Mouse (Mus musculus) kidney, embryonic 16.5 days (tissue): ENCODE measurements around the gene Cir1. TPM values are rescaled to one million over a fixed set of nuclear protein-coding genes. Genes with fewer than 3 reads are reported as not detected.

Source experiments
- ATAC-seq: fragments of 200-750 bp; cut with Nextera tagmentation; 2 replicates; pipeline ENCODE4 v1.8.0; 2017; ENCODE audit warnings: moderate TSS enrichment; ENCODE audit not compliant: low FRiP score, low TSS enrichment
- H3K27ac ChIP-seq: fragments of 300-500 bp; sonication (generic); 2 replicates; pipeline ENCODE4 v1.5.1; 2014; ENCODE audit warnings: low read length
- H3K27me3 ChIP-seq: fragments of 300-500 bp; sonication (generic); 2 replicates; pipeline ENCODE4 v1.6.1; 2014; ENCODE audit warnings: low read length, control low read depth, mixed read lengths; ENCODE audit not compliant: insufficient read depth
- H3K36me3 ChIP-seq: fragments of 300-500 bp; sonication (generic); 2 replicates; pipeline ENCODE4 v1.6.1; 2014; ENCODE audit warnings: low read length, control low read depth, mixed read lengths; ENCODE audit not compliant: insufficient read depth
- H3K4me1 ChIP-seq: fragments of 300-500 bp; sonication (generic); 2 replicates; pipeline ENCODE4 v1.6.1; 2014; ENCODE audit warnings: low read length, control low read depth, mixed read lengths; ENCODE audit not compliant: insufficient read depth
- H3K4me2 ChIP-seq: fragments of 300-500 bp; sonication (generic); replicated peaks from 2 replicates; pipeline ENCODE4 v1.6.1; 2014; ENCODE audit warnings: low read depth, low read length
- H3K4me3 ChIP-seq: fragments of 300-500 bp; sonication (generic); 2 replicates; pipeline ENCODE4 v1.5.1; 2014; ENCODE audit warnings: mild to moderate bottlenecking, low read length
- H3K9ac ChIP-seq: fragments of 300-500 bp; sonication (generic); replicated peaks from 2 replicates; pipeline ENCODE4 v1.6.1; 2014; ENCODE audit warnings: low read length
- H3K9me3 ChIP-seq: fragments of 300-500 bp; sonication (generic); 2 replicates; pipeline ENCODE4 v1.6.1; 2016; ENCODE audit warnings: low read length, control low read depth
- WGBS: fragments of 180-500 bp; shearing (Covaris S2); extraction: QIAGEN DNeasy Blood & Tissue Kit; methylation state at CpG from one replicate; pipeline ENCODE4 v1.1.7; 2014; 5-methylcytosine and 5-hydroxymethylcytosine counted together
- polyA plus RNA-seq: library from polyadenylated mRNA; unstranded; fragments of >200 nt; fragmentation: Nextera tagmentation; extraction: Ambion mirVana; gene quantifications from 2 replicates; pipeline ENCODE4 v1.2.1, GENCODE M21; 2015

The Cir1 gene
- polyA plus RNA-seq, 1 experiment from 2014 or later = 20.7 TPM

DNA sequence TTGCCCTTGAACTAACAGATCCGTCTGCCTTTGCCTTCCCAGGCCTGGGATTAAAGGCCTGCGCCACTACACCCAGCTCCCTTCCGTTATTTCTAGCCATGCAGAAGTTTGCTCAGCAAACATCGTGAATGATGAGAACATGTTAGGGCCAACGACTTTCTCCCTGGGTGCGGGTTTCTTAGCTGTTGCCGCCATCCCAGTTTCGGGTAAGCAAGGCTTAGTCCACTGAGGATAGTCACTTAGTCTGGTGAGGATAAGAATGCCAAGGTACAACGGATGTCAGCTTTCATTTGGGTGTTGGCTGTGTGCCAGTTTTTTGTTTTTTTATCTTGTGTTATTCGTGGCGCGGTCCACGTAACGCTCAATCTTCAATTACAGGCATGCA is 608 bp upstream of the Cir1 start:
- H3K4me1 ChIP-seq = peaks cover 16% of the 10 kb centered on the region
- H3K9me3 ChIP-seq = no peaks in the 10 kb centered on the region
- H3K4me2 ChIP-seq = peak overlapping the region; percentile 71
- WGBS = 36% methylated on average over 14 of the region's 14 CpGs
- peak overlapping the region; percentile 85 for H3K9ac ChIP-seq
- H3K4me3 ChIP-seq = peak overlapping the region; percentile 91
- H3K27me3 ChIP-seq = no peaks in the 10 kb centered on the region
- peak; percentile 33; the same call in 1 of the 2 replicates for ATAC-seq
- H3K36me3 ChIP-seq = peaks cover 11% of the 10 kb centered on the region
- H3K27ac ChIP-seq = peak overlapping the region; percentile 88

DNA sequence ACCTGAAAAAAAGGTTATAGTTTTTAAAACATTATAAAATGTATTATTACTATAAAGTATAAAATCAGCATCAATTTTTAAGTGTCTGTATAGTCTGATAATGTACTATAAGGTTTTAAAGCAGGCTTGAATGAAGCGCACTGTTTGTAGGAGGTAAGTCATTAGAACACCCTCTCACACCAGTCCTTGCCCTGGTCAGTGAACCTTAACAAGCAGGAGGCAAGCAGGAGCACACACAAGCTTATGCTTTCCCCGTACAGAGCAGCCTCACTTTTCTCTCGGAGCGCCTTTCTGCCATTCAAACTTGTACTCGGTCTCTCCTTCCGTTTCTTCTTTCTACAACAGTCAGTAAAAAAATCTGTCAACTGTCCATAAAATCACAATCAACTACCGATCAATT is 6.5 kb downstream of the Cir1 start:
- Histone ChIP-seq H3K36me3 (peaks cover 50% of the 10 kb centered on the region), H3K4me3 (no peak overlapping the region), H3K9me3 (no peaks in the 10 kb centered on the region), H3K4me1 (no peaks in the 10 kb centered on the region; the same call in 1 of the 2 replicates), H3K27me3 (no peaks in the 10 kb centered on the region), H3K9ac (no peak overlapping the region), H3K4me2 (no peak overlapping the region), H3K27ac (no peak overlapping the region)
- no peak for ATAC-seq
- WGBS = 59% methylated on average over 7 of the region's 7 CpGs

DNA sequence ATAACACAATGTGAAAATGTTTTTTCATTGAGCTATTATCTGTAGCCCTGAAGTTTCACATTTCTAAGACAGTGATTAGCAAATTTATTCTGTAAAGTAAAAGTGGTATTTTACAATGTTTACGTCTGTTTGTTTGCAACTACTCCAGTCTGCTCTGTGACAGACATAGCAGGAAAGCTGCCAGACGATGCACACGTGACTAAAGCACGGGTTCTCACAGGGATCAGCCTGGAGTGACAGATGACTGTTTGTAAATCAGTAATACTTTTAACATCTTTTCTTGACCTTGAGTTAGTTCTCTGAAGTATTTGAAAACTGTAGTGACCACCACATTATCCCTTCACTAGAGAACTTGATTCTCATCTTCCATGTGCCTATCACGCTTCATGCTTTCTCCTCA is 8.0 kb downstream of the Cir1 start:
- H3K36me3 ChIP-seq = peaks cover 50% of the 10 kb centered on the region
- H3K4me2 ChIP-seq = no peak overlapping the region
- no peaks in the 10 kb centered on the region for H3K27me3 ChIP-seq
- H3K4me3 ChIP-seq = no peak overlapping the region
- WGBS = 89% methylated on average over 5 of the region's 5 CpGs
- H3K9me3 ChIP-seq = no peaks in the 10 kb centered on the region
- H3K4me1 ChIP-seq = no peaks in the 10 kb centered on the region
- H3K9ac ChIP-seq = no peak overlapping the region
- H3K27ac ChIP-seq = no peak overlapping the region
- ATAC-seq = no peak

DNA sequence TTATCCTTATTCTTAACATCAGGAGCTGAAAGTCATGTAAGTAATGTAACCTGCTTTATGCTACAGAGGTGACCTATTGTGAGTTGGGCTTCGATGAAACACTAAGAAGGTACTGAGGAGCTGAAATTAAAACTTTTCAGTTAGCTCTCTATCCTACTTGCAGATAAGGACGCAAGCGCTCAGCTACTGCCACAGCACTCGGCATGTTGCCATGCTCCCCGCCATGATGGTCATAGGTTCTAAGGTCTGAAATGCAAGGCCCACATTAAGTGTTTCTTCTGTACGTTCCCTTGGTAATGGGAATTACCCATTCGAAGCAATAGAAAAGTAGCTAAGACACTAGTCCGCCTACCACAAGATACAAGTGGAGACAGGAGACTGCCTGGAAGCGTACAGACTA is 9.8 kb downstream of the Cir1 start:
- H3K4me3 ChIP-seq = no peak overlapping the region
- H3K36me3 ChIP-seq = peaks cover 40% of the 10 kb centered on the region
- H3K4me1 ChIP-seq = no peaks in the 10 kb centered on the region

DNA sequence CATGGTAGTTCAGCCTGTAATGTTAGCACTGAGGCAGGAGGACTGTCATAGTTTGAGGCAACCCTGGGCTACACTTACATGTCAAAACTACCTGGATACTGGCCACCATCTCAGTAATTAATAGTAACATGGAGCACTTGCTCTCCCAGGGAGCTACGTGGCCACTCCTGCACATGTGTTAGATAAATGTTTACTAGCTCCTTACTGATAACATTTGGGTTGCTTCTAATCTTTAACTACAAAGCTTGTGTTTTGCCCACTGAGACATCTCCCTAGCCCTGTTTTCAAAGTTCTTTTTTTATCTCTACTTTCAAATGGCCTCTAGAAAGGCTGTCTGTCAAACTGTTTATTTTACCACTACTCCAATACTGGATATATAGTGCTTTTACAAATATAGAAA is 10.5 kb downstream of the Cir1 start:
- Histone ChIP-seq H3K9me3 (no peaks in the 10 kb centered on the region), H3K27me3 (no peaks in the 10 kb centered on the region), H3K4me2 (no peak overlapping the region), H3K36me3 (peaks cover 35% of the 10 kb centered on the region), H3K27ac (no peak overlapping the region), H3K4me1 (no peaks in the 10 kb centered on the region), H3K9ac (no peak overlapping the region), H3K4me3 (no peak overlapping the region)
- 89% methylated on average over 1 of the region's 1 CpGs for WGBS
- ATAC-seq = no peak

More for the DNA sequence above, 9.8 kb downstream of the Cir1 start:
- no peak overlapping the region for H3K27ac ChIP-seq
- WGBS = 95% methylated on average over 9 of the region's 9 CpGs
- H3K9me3 ChIP-seq = no peaks in the 10 kb centered on the region
- ATAC-seq = no peak
- no peak overlapping the region for H3K4me2 ChIP-seq
- no peak overlapping the region for H3K9ac ChIP-seq
- H3K27me3 ChIP-seq = no peaks in the 10 kb centered on the region

DNA sequence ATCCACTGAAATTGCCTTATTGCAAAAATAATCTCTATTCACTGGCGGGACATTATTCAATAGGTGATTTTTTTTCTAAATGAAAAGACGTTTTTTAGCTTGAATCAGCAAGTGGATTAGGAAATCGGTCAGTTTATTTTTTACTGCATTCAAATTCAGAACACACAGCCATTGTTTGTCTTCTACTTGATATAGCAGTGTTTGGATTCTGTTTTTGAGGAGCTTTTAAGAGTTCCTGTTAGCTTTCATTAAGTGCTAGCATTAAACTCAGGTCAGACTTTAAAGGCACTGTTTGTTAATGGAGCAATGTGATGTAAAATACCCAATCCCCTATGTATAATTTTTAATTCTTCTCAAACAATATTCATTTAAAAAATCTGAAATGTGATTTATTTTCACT is 13.7 kb downstream of the Cir1 start:
- no peaks in the 10 kb centered on the region for H3K27me3 ChIP-seq
- no peaks in the 10 kb centered on the region for H3K4me1 ChIP-seq
- WGBS = 89% methylated on average over 3 of the region's 3 CpGs
- ATAC-seq = no peak
- no peak overlapping the region for H3K9ac ChIP-seq
- H3K4me2 ChIP-seq = no peak overlapping the region
- H3K36me3 ChIP-seq = peaks cover 28% of the 10 kb centered on the region
- H3K27ac ChIP-seq = no peak overlapping the region
- no peaks in the 10 kb centered on the region for H3K9me3 ChIP-seq
- no peak overlapping the region for H3K4me3 ChIP-seq

DNA sequence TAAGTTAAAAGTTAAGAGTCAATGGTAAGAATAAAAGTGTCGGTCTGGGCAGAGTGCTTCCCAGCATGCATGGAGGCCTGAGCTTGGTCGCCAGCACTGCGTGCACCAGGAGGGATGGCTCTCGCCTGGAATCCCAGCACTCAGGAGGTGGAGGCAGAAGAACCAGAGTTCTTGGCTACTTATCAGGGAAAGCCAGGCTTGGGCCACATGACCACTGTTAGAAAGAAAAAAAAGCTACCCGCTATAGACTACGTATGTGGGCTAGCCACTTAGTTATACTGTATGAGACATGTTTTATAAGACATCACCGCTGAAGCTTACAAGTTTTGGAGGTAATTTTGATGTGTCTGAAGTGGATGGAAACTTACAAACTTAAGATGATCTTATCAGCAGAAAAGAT is 14.3 kb downstream of the Cir1 start:
- 92% methylated on average over 7 of the region's 7 CpGs for WGBS
- H3K4me2 ChIP-seq = no peak overlapping the region
- no peak for ATAC-seq
- H3K9ac ChIP-seq = no peak overlapping the region
- H3K4me1 ChIP-seq = no peaks in the 10 kb centered on the region
- no peaks in the 10 kb centered on the region for H3K9me3 ChIP-seq
- H3K27me3 ChIP-seq = no peaks in the 10 kb centered on the region
- H3K4me3 ChIP-seq = no peak overlapping the region
- H3K27ac ChIP-seq = no peak overlapping the region
- peaks cover 22% of the 10 kb centered on the region for H3K36me3 ChIP-seq

DNA sequence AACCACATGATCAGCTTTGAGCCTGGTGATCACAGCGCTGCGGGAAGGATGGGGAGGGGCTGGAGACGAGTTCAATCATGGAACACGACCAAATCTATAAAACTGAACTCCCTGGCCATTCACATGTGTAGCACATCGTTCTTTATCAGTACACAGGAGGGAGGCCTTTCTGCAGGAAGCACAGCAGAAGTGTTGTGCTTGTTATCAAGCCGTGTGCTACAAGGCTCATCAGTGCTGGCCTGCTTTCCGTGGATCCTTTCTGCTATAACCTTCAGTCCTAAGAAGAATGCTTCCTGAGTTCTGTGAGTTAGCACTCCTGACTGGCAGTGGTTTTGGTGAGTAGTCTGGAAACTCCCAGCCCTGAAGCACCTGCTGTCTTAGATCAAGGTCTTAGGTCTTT is 17.5 kb downstream of the Cir1 start:
- H3K4me3 ChIP-seq = no peak overlapping the region
- H3K4me1 ChIP-seq = no peaks in the 10 kb centered on the region
- no peaks in the 10 kb centered on the region for H3K27me3 ChIP-seq
- H3K9me3 ChIP-seq = no peaks in the 10 kb centered on the region
- no peak overlapping the region for H3K27ac ChIP-seq
- no peak overlapping the region for H3K9ac ChIP-seq
- peaks cover 20% of the 10 kb centered on the region; the same call in 1 of the 2 replicates for H3K36me3 ChIP-seq
- H3K4me2 ChIP-seq = no peak overlapping the region
- ATAC-seq = no peak
- 80% methylated on average over 7 of the region's 7 CpGs for WGBS

DNA sequence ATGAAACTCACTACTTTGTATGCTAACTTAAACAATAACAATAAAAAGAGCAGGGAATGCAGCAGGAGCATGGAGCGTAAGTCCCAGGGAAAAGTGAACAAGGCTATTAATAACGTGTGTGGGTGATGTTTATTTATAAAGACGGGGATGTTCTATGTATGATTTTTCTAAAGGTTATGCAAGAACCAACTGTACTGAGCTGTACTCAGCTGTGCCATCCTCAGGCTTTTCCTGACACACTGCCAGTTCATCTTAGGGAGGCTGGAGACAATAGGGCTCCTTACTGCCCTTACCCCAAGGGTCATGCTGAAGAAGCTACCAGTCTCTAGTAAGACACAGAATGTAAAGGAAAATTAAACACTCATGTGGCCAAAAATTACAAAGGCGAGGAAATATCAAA is 21.4 kb downstream of the Cir1 start:
- H3K9me3 ChIP-seq = no peaks in the 10 kb centered on the region
- ATAC-seq = no peak
- H3K4me2 ChIP-seq = no peak overlapping the region
- H3K27me3 ChIP-seq = no peaks in the 10 kb centered on the region
- no peak overlapping the region for H3K27ac ChIP-seq
- peaks cover 20% of the 10 kb centered on the region; the same call in 1 of the 2 replicates for H3K36me3 ChIP-seq
- no peak overlapping the region for H3K4me3 ChIP-seq
- no peaks in the 10 kb centered on the region for H3K4me1 ChIP-seq
- no peak overlapping the region for H3K9ac ChIP-seq
- WGBS = 87% methylated on average over 4 of the region's 4 CpGs

DNA sequence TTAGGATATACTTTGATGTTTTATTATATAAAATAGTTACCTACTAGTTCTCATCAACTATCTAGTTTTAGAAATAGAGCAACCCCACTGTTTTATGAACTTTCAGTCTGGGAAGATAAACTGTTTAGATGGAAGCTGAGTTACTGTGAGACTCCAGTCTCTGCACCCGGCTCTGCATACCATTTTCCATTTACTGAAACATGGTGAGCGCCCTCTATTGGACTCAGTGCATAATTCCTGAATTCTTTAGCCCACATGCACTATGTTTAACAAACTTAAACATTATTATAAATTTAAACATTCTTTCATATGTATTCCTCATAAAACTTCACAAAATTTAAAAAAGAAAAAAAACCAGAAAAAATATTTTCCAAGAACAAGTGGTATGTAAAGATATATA is 26.9 kb downstream of the Cir1 start:
- H3K36me3 ChIP-seq = peaks cover 11% of the 10 kb centered on the region; the same call in 1 of the 2 replicates
- H3K27ac ChIP-seq = no peak overlapping the region
- no peaks in the 10 kb centered on the region for H3K9me3 ChIP-seq
- H3K9ac ChIP-seq = no peak overlapping the region
- no peak overlapping the region for H3K4me3 ChIP-seq
- H3K4me1 ChIP-seq = peaks cover 5% of the 10 kb centered on the region; the same call in 1 of the 2 replicates
- H3K27me3 ChIP-seq = peaks cover 18% of the 10 kb centered on the region
- WGBS = 3% methylated on average over 2 of the region's 2 CpGs
- ATAC-seq = no peak
- no peak overlapping the region for H3K4me2 ChIP-seq
